Mouse (Mus musculus) neural tube, embryonic 14.5 days (tissue): Measurements from ENCODE around the gene 4930524B15Rik. TPM values are rescaled to one million over a fixed set of nuclear protein-coding genes. Genes with fewer than 3 reads are reported as not detected.
"Not testable (repeated sequence)": the region's sequence is repeated elsewhere in the genome, so short reads cannot be mapped to it uniquely, and the experiment has no call there.

Experiments used
- ATAC-seq: fragments of 200-750 bp; cut with Nextera tagmentation; 2 replicates; pipeline ENCODE4 v1.8.0; 2017; ENCODE audit warnings: low read depth, mild to moderate bottlenecking, moderate TSS enrichment, moderate library complexity
- H3K27ac ChIP-seq: fragments of 300-500 bp; sonication (generic); 2 replicates; pipeline ENCODE4 v1.5.1; 2014; ENCODE audit warnings: low read depth, mild to moderate bottlenecking, control low read depth, low read length, moderate library complexity, mixed read lengths
- H3K27me3 ChIP-seq: fragments of 300-500 bp; sonication (generic); 2 replicates; pipeline ENCODE4 v1.6.1; 2014; ENCODE audit warnings: low read length; ENCODE audit not compliant: control insufficient read depth, insufficient read depth
- H3K36me3 ChIP-seq: fragments of 300-500 bp; sonication (generic); 2 replicates; pipeline ENCODE4 v1.6.1; 2014; ENCODE audit warnings: low read length, mixed read lengths; ENCODE audit not compliant: control insufficient read depth, insufficient read depth
- H3K4me1 ChIP-seq: fragments of 300-500 bp; sonication (generic); 2 replicates; pipeline ENCODE4 v1.6.1; 2014; ENCODE audit warnings: low read length; ENCODE audit not compliant: control insufficient read depth, insufficient read depth
- H3K4me2 ChIP-seq: fragments of 300-500 bp; sonication (generic); 2 replicates; pipeline ENCODE4 v1.6.1; 2014; ENCODE audit warnings: mild to moderate bottlenecking, low read depth, low read length, control low read depth
- H3K4me3 ChIP-seq: fragments of 300-500 bp; sonication (generic); 2 replicates; pipeline ENCODE4 v1.5.1; 2014; ENCODE audit warnings: low read depth, low read length, control low read depth, mixed read lengths
- H3K9ac ChIP-seq: fragments of 300-500 bp; sonication (generic); replicated peaks from 2 replicates; pipeline ENCODE4 v1.6.1; 2014; ENCODE audit warnings: low read depth, mild to moderate bottlenecking, control low read depth, low read length, mixed read lengths
- H3K9me3 ChIP-seq: fragments of 300-500 bp; sonication (generic); 2 replicates; pipeline ENCODE4 v1.6.1; 2016; ENCODE audit warnings: low read length; ENCODE audit not compliant: control insufficient read depth
- WGBS: fragments of 180-500 bp; shearing (Covaris S2); extraction: QIAGEN DNeasy Blood & Tissue Kit; methylation state at CpG from one replicate; pipeline ENCODE4 v1.1.7; 2014; 5-methylcytosine and 5-hydroxymethylcytosine counted together
- polyA plus RNA-seq: library from polyadenylated mRNA; unstranded; fragments of >200 nt; fragmentation: Nextera tagmentation; extraction: Ambion mirVana; gene quantifications from 2 replicates; pipeline ENCODE4 v1.2.1, GENCODE M21; 2014

4930524B15Rik gene
- polyA plus RNA-seq, 1 experiment from 2014 or later, result 0.16 TPM

DNA sequence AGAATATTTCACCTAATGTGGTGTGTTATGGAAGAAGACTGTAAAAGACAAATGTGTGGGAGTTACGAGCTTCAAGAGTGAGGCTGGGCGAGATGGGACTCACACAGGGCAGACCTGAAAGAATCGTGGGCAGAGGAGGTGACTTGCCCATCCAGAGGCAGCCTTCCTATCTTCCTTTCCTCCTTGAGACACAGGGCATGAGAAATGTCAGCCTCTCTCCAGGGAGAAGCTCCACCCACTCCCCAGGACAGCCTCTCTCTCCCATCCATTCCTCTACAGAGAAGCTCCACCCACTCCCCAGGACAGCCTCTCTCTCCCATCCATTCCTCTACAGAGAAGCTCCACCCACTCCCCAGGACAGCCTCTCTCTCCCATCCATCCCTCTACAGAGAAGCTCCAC, 42.7 kb downstream of the 4930524B15Rik start:
- ATAC-seq, H3K9me3 ChIP-seq, H3K27me3 ChIP-seq, H3K4me2 ChIP-seq, H3K9ac ChIP-seq, H3K27ac ChIP-seq, H3K4me3 ChIP-seq: not testable (repeated sequence)
- Histone ChIP-seq H3K4me1 (peaks cover 45% of the 10 kb centered on the region), H3K36me3 (peaks cover 34% of the 10 kb centered on the region)
- 90% methylated on average over 3 of the region's 3 CpGs for WGBS

DNA sequence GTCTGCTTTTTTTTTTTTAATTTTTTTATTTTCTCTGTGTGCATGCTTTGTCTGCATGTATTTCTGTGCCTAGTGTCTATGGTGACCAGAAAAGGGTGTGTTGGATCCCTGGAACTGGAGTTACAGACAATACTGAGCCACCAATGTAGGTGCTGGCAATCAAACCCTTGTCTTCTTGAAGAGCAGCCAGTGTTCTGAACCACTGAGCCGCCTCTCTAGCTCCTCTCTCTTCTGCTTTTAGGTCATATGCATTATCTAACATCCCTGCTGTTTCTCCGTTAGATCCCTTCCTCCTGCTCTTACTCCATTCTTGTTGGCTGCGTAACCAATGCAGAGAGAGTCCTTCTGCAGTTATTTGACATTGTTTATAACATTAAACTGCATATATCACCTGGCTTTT, 43.5 kb downstream of the 4930524B15Rik start:
- H3K27ac ChIP-seq, result no peak overlapping the region
- H3K4me2 ChIP-seq, result peak overlapping the region; percentile 7; the same call in 1 of the 2 replicates
- no peaks in the 10 kb centered on the region for H3K27me3 ChIP-seq
- peaks cover 38% of the 10 kb centered on the region for H3K4me1 ChIP-seq
- H3K9ac ChIP-seq, result 0 out of 2 replicates have a peak overlapping the region, but pooled peaks have one; percentile 1
- ATAC-seq, result no peak
- peaks cover 37% of the 10 kb centered on the region for H3K36me3 ChIP-seq
- 64% methylated on average over 3 of the region's 3 CpGs for WGBS
- H3K4me3 ChIP-seq, result no peak overlapping the region
- H3K9me3 ChIP-seq, result no peaks in the 10 kb centered on the region

DNA sequence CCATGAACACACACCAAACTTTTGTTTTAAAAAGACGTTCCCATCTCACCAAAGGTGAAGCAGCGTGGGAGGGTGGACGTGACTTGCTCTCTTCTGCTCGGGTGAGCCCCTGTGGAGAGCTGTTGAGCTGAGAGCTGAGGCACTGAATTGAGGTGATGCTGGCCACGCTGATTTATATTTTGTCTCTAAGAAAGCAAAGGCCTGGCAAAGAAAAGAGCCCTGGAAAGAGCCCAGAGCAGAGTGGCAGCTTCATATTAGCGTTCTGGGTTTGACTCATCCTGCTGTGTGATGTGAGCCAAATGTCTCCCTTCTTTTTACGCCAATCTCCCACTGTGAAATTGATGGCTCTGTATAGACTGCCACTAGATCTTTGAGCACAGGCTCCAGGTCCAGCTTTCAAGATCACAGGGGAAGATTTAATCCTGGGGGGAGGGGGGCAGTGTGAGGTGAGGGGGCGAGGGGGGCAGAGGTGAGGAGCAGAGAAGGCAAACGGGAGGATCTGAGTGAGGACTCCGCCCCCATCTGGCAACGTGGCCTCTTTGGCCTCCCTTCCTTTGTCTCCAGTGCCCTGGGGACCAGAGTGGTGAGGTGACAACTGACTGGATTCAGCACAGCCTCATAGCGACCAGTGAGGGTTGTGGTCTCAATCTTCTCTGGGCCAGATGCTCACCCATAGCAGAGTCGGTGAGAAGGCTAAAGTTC, 44.7 kb downstream of the 4930524B15Rik start:
- WGBS, result 6% methylated on average over 13 of the region's 13 CpGs
- Histone ChIP-seq H3K4me2 (peak overlapping the region; percentile 31), H3K36me3 (peaks cover 27% of the 10 kb centered on the region), H3K9me3 (no peaks in the 10 kb centered on the region), H3K4me1 (peaks cover 38% of the 10 kb centered on the region), H3K27ac (peak overlapping the region; percentile 58), H3K27me3 (no peaks in the 10 kb centered on the region), H3K4me3 (no peak overlapping the region), H3K9ac (peak overlapping the region; percentile 29; the same call in 1 of the 2 replicates)
- ATAC-seq, result peak; percentile 70; the same call in 1 of the 2 replicates

DNA sequence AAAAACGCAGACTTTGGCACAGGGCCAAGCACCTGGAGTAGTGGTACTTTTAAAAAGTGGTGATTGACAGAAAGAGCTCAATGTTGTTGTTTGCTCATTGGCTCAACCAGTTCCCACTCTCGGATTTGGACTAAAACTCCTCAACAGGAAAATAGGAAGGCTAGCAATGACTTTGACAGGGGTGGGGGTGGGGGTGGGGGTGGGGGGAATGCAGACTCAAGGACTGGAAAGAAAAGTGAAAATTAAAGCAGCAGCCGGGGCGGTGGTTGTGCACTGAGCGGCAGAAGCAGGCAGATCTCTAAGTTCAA, 45.2 kb downstream of the 4930524B15Rik start:
- H3K4me3 ChIP-seq, result no peak overlapping the region
- H3K9me3 ChIP-seq, result no peaks in the 10 kb centered on the region
- 48% methylated on average over 5 of the region's 5 CpGs for WGBS
- no peak for ATAC-seq
- peaks cover 22% of the 10 kb centered on the region for H3K36me3 ChIP-seq
- H3K27me3 ChIP-seq, result no peaks in the 10 kb centered on the region
- peak overlapping the region; percentile 31 for H3K4me2 ChIP-seq
- H3K27ac ChIP-seq, result peak overlapping the region; percentile 58
- no peak overlapping the region for H3K9ac ChIP-seq
- H3K4me1 ChIP-seq, result peaks cover 38% of the 10 kb centered on the region

DNA sequence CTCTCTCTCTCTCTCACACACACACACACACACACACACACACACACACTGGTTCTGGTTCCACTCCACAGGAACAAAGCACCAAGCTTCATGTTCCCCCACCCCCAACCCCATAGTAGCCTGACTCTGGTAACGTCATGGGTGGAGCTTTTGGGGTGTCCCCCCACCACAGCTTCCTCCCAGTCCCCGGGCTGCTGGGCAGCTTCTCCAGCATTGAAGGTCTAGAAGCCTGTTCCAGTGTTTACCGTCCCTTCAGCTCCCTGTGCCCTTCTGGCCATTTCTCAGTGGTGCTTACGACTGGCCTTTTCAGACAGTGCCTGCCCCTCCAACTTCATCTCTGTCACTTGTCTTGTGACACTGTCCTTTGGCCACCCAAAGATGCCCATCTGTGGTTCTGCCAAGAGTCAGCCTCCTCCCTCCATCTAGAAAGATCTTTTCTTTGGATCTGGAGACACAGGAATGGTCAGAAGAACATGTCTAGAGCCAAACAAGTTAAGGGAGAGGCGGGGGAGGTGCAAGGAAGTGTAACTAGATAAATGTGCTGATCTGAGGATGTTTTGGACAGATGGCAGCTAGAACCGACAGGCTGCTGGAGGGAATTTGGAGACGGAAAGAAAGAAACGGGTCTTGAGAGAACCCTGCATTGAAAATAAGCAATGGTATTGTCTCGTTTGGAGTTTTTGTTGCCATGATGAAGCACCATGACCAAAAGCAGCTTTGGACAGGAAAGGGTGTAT, 46.6 kb downstream of the 4930524B15Rik start:
- no peak overlapping the region for H3K9ac ChIP-seq
- H3K27ac ChIP-seq, result no peak overlapping the region
- peaks cover 42% of the 10 kb centered on the region for H3K4me1 ChIP-seq
- H3K4me2 ChIP-seq, result no peak overlapping the region
- no peak overlapping the region for H3K4me3 ChIP-seq
- ATAC-seq, result no peak
- peaks cover 11% of the 10 kb centered on the region; the same call in 1 of the 2 replicates for H3K36me3 ChIP-seq
- H3K27me3 ChIP-seq, result no peaks in the 10 kb centered on the region
- WGBS, result 50% methylated on average over 9 of the region's 9 CpGs
- H3K9me3 ChIP-seq, result no peaks in the 10 kb centered on the region

DNA sequence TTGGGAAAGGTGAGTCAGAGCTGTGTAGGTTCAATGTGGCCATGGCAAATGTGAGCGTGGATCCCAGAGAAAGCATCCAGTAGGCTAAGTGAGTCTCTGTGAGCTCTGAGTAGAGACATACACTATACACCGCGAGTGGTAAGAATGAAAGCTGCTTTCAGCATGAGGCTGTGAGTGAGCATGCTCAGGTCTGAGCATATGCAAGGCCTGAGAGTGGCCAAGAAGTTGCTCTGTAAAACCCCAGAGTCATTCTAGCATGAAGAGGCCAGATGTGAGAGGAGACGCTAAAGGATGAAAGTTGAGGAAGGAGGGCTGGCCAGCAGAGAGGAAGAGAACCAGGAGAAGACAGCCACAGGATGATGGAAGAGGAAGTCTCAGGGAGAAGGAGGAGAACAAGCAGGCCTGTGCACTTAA, 47.6 kb downstream of the 4930524B15Rik start:
- Histone ChIP-seq H3K27ac (no peak overlapping the region), H3K4me1 (peaks cover 42% of the 10 kb centered on the region), H3K36me3 (peaks cover 13% of the 10 kb centered on the region; the same call in 1 of the 2 replicates), H3K9ac (no peak overlapping the region), H3K4me2 (no peak overlapping the region), H3K4me3 (no peak overlapping the region), H3K27me3 (no peaks in the 10 kb centered on the region), H3K9me3 (no peaks in the 10 kb centered on the region)
- WGBS, result 85% methylated on average over 4 of the region's 4 CpGs
- ATAC-seq, result no peak

DNA sequence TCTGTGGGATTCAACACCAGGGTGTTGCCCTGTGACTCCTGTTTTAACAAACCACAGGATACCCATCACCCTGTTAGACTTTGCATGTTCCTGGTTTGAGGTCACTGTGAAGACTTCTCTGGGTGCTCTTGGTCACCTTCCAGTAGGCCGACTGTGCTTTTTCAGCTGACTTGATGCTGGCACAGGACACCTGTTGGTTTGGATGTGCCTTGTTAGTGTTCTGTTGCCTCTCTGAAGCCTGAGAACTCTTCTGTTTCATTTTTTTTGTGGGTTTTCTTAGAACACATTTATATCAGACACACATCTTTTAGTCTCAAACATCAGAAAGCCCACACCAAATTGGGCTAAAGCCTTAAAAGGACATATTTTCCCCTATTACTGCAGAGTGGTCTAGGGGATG, 48.2 kb downstream of the 4930524B15Rik start:
- Histone ChIP-seq H3K27me3 (no peaks in the 10 kb centered on the region), H3K27ac (no peak overlapping the region), H3K9ac (no peak overlapping the region), H3K9me3 (no peaks in the 10 kb centered on the region), H3K4me3 (no peak overlapping the region), H3K4me1 (peaks cover 46% of the 10 kb centered on the region), H3K4me2 (no peak overlapping the region), H3K36me3 (peaks cover 17% of the 10 kb centered on the region; the same call in 1 of the 2 replicates)
- no peak for ATAC-seq
- 86% methylated on average over 1 of the region's 1 CpGs for WGBS

DNA sequence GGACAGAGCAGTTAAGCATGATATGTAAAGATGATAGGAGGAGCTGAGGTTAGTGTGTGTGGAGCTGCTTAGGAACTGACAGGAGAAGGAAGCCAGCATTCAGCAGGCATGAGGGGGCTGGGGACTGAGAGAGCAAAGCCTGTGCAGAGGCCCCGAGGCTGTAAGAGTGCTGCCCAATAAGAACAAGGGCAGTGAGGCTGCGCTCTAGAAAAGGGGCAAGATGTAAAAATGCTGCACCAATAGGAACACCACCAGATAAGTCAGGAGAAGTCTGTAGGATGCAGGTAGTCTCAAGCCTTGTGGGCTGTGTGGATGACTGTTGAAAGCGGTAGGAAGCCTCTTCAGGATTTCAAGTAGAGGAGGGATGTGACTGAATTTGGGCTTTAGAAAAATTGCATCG, 52.8 kb downstream of the 4930524B15Rik start:
- Histone ChIP-seq H3K4me1 (peaks cover 38% of the 10 kb centered on the region), H3K4me3 (no peak overlapping the region), H3K4me2 (no peak overlapping the region), H3K27me3 (no peaks in the 10 kb centered on the region), H3K9me3 (no peaks in the 10 kb centered on the region), H3K27ac (no peak overlapping the region), H3K9ac (no peak overlapping the region), H3K36me3 (peaks cover 43% of the 10 kb centered on the region)
- 60% methylated on average over 4 of the region's 4 CpGs for WGBS
- no peak for ATAC-seq
